Mouse (Mus musculus): Measurements from ENCODE around the gene Npffr2. TPM values are rescaled to one million over a fixed set of nuclear protein-coding genes. Genes with fewer than 3 reads are reported as not detected.
A peak's percentile ranks its signal among the peaks of the same experiment; 100 is the strongest.
"Not testable (repeated sequence)": the region's sequence is repeated elsewhere in the genome, so short reads cannot be mapped to it uniquely, and the experiment has no call there.

The Npffr2 gene
- polyA plus RNA-seq, 1 experiment from 2014 or later: 0.07 TPM

DNA sequence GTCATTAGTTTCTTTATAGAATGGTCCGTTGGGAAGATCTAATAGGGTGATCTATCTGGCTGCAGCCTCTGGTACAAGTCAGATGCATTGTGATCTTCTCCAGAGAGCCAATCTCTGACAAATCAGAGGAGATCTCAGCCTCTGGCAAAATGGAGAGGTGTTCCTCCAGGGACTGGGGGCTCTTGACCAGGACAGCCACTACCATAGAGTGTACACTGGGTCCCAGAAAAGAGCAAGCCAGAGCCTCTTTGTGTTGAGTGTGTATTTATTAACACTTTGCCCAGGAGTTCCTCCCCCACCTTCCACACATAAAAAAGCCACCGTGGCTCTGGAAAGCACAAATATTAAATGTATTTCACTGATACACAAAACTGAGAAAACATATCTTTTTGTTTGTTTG is 2.2 kb downstream of the Npffr2 start:
- TF ChIP-seq EP300 (optimal IDR thresholded peaks at IDR 0.05) (no peak), CTCF (IDR thresholded peaks at IDR 0.05; ENCODE audit: low read depth) (no peak)
- Histone ChIP-seq H3K27ac (replicated peaks) (no peak overlapping the region), H3K27me3 (ENCODE audit: control insufficient read depth, insufficient read depth, low read length) (no peaks in the 10 kb centered on the region; the same call in 1 of the 2 replicates), H3K4me3 (ENCODE audit: low read depth, low read length) (no peak overlapping the region), H3K9me3 (ENCODE audit: control insufficient read depth, low read length) (no peaks in the 10 kb centered on the region), H3K4me1 (replicated peaks; ENCODE audit: control insufficient read depth, insufficient read depth) (no peaks in the 10 kb centered on the region), H3K4me2 (replicated peaks; ENCODE audit: low read depth) (no peak overlapping the region), H3K36me3 (ENCODE audit: control insufficient read depth, insufficient read depth, low read length) (no peaks in the 10 kb centered on the region), H3K9ac (ENCODE audit: low read length) (no peak overlapping the region)
- WGBS: 61% methylated on average over 2 of the region's 2 CpGs
- ATAC-seq (ENCODE audit: low FRiP score, low TSS enrichment) (no peak), DNase-seq (ENCODE audit: low spot score) (no peak)

DNA sequence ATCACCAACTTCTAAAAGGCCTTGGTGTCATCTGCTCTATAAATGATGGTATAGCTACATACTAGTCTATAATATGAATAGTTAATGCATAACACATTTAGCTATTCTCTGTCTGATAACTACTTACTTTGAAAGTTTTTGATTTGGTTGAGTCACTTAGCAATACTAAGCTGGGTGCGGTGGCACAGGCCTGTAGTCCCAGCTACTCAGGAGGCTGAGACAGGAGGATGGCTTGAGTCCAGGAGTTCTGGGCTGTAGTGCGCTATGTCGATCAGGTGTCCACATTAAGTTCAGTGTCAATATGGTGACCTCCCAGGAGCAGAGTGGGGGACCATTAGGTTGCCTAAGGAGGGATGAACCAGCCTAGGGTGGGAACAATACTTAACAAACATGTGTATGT is 8.8 kb downstream of the Npffr2 start:
- H3K9me3 ChIP-seq (ENCODE audit: control insufficient read depth, low read length): no peaks in the 10 kb centered on the region
- H3K4me3 ChIP-seq (ENCODE audit: low read depth, low read length): no peak overlapping the region
- no peak for ATAC-seq (ENCODE audit: low FRiP score, low TSS enrichment)
- TF ChIP-seq EP300 (optimal IDR thresholded peaks at IDR 0.05): no peak
- TF ChIP-seq CTCF (IDR thresholded peaks at IDR 0.05; ENCODE audit: low read depth): no peak
- H3K9ac ChIP-seq (ENCODE audit: low read length): no peak overlapping the region
- DNase-seq (ENCODE audit: low spot score): no peak
- 93% methylated on average over 3 of the region's 3 CpGs for WGBS
- H3K4me2 ChIP-seq (replicated peaks; ENCODE audit: low read depth): no peak overlapping the region
- no peaks in the 10 kb centered on the region for H3K27me3 ChIP-seq (ENCODE audit: control insufficient read depth, insufficient read depth, low read length)
- no peaks in the 10 kb centered on the region for H3K4me1 ChIP-seq (replicated peaks; ENCODE audit: control insufficient read depth, insufficient read depth)
- no peak overlapping the region for H3K27ac ChIP-seq (replicated peaks)
- H3K36me3 ChIP-seq (ENCODE audit: control insufficient read depth, insufficient read depth, low read length): no peaks in the 10 kb centered on the region

DNA sequence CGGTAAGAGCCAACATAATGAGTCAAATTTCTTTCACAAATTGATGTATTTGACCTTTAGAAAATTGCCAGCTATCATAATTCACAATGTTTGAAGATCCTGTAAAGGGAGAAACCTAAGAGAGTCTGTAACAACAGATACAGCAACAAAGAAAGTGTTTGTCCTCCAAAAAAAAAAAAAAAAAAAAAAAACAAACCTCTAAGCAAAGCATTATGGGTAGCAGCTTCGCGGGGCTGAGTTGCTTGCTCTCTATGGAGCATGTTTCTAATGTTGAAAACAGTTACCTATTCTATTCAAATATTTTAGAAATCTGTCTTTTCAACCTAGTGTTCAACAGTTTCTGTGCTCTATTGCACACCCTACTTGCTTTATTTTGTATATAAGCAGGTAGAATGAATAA is 15.2 kb downstream of the Npffr2 start:
- H3K4me3 ChIP-seq (ENCODE audit: low read depth, low read length): no peak overlapping the region
- WGBS: 64% methylated on average over 3 of the region's 3 CpGs
- no peak overlapping the region for H3K27ac ChIP-seq (replicated peaks)
- DNase-seq (ENCODE audit: low spot score): no peak
- H3K9me3 ChIP-seq (ENCODE audit: control insufficient read depth, low read length): no peaks in the 10 kb centered on the region
- ATAC-seq (ENCODE audit: low FRiP score, low TSS enrichment): no peak
- H3K9ac ChIP-seq (ENCODE audit: low read length): no peak overlapping the region
- no peaks in the 10 kb centered on the region for H3K36me3 ChIP-seq (ENCODE audit: control insufficient read depth, insufficient read depth, low read length)
- no peaks in the 10 kb centered on the region for H3K4me1 ChIP-seq (replicated peaks; ENCODE audit: control insufficient read depth, insufficient read depth)
- H3K4me2 ChIP-seq (replicated peaks; ENCODE audit: low read depth): no peak overlapping the region
- TF ChIP-seq CTCF (IDR thresholded peaks at IDR 0.05; ENCODE audit: low read depth) (no peak), EP300 (optimal IDR thresholded peaks at IDR 0.05) (no peak)
- no peaks in the 10 kb centered on the region for H3K27me3 ChIP-seq (ENCODE audit: control insufficient read depth, insufficient read depth, low read length)

DNA sequence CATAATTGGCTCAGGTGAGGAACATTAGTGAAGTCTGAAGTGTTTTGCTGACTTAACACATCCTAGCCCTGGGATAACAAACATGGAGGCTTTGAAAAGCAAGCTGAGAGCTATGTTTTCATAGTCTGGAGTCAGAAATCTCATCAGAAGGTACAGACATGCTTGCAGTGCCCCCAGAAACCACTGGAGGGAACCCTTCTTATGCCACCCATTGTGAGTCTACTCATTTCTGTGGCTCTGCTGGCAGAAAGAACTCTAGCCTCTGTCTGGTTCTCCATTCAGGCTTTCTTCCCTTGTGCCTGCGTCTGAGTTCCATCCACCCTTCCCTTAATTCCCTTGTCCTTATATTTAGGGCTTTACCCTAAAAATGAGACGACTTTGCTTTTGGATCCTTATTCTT is 16.2 kb downstream of the Npffr2 start:
- DNase-seq (ENCODE audit: low spot score) (peak; percentile 81), ATAC-seq (ENCODE audit: low FRiP score, low TSS enrichment) (no peak)
- H3K27me3 ChIP-seq (ENCODE audit: control insufficient read depth, insufficient read depth, low read length): no peaks in the 10 kb centered on the region
- no peak overlapping the region for H3K4me2 ChIP-seq (replicated peaks; ENCODE audit: low read depth)
- no peak for TF ChIP-seq EP300 (optimal IDR thresholded peaks at IDR 0.05)
- TF ChIP-seq CTCF (IDR thresholded peaks at IDR 0.05; ENCODE audit: low read depth): peak; percentile 86
- no peaks in the 10 kb centered on the region for H3K4me1 ChIP-seq (replicated peaks; ENCODE audit: control insufficient read depth, insufficient read depth)
- H3K4me3 ChIP-seq (ENCODE audit: low read depth, low read length): no peak overlapping the region
- H3K9ac ChIP-seq (ENCODE audit: low read length): no peak overlapping the region
- no peak overlapping the region for H3K27ac ChIP-seq (replicated peaks)
- no peaks in the 10 kb centered on the region for H3K36me3 ChIP-seq (ENCODE audit: control insufficient read depth, insufficient read depth, low read length)
- H3K9me3 ChIP-seq (ENCODE audit: control insufficient read depth, low read length): no peaks in the 10 kb centered on the region
- WGBS: 36% methylated on average over 2 of the region's 2 CpGs

DNA sequence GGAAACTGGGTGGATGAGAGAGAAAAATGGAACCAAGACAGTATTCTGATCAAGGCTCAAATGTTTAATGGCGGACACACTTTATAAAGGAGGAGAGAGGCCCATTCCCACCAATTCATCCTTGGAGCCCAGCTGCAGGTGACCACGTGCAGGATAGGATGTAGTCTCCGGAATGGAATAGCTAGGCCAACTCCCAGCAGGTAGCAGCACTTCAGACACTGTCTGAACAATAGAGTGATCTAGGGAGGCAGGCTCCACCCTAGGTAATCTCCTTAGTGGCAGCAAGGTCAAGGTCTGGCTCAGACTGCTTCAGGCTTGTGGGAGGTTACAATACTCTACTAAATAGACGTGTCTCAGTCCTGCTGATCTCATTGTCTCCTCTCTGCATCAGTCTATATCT is 31.9 kb downstream of the Npffr2 start:
- H3K4me3 ChIP-seq (ENCODE audit: low read depth, low read length); H3K4me2 ChIP-seq (replicated peaks; ENCODE audit: low read depth); ATAC-seq (ENCODE audit: low FRiP score, low TSS enrichment); H3K4me1 ChIP-seq (replicated peaks; ENCODE audit: control insufficient read depth, insufficient read depth); DNase-seq (ENCODE audit: low spot score); H3K27me3 ChIP-seq (ENCODE audit: control insufficient read depth, insufficient read depth, low read length); H3K9me3 ChIP-seq (ENCODE audit: control insufficient read depth, low read length); H3K36me3 ChIP-seq (ENCODE audit: control insufficient read depth, insufficient read depth, low read length); H3K27ac ChIP-seq (replicated peaks); H3K9ac ChIP-seq (ENCODE audit: low read length): not testable (repeated sequence)
- WGBS: 47% methylated on average over 4 of the region's 4 CpGs

DNA sequence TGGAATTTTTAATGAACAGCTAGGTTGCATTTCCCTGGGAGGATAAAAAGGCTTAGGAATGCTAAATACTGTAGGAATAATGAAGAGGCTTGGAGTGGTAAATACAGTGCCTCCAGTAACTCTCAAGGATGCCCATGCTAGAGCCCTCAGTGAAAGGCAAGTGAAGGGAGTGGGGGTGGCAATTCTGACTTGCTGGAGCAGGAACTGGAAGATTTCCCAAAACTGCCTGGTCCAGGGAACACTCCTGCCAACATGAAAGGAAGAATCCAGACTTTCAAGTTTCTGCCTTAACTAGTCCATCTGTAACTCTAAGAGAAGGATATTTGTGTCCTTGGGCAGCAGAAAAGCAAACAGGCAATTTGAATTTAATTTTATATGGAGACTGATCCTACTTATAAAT is 34.2 kb downstream of the Npffr2 start:
- TF ChIP-seq EP300 (optimal IDR thresholded peaks at IDR 0.05) (no peak), CTCF (IDR thresholded peaks at IDR 0.05; ENCODE audit: low read depth) (no peak)
- no peak overlapping the region for H3K27ac ChIP-seq (replicated peaks)
- ATAC-seq (ENCODE audit: low FRiP score, low TSS enrichment) (no peak), DNase-seq (ENCODE audit: low spot score) (no peak)
- no peak overlapping the region for H3K9ac ChIP-seq (ENCODE audit: low read length)
- no peaks in the 10 kb centered on the region for H3K4me1 ChIP-seq (replicated peaks; ENCODE audit: control insufficient read depth, insufficient read depth)
- no peak overlapping the region for H3K4me3 ChIP-seq (ENCODE audit: low read depth, low read length)
- no peaks in the 10 kb centered on the region for H3K36me3 ChIP-seq (ENCODE audit: control insufficient read depth, insufficient read depth, low read length)
- no peaks in the 10 kb centered on the region for H3K27me3 ChIP-seq (ENCODE audit: control insufficient read depth, insufficient read depth, low read length)
- H3K4me2 ChIP-seq (replicated peaks; ENCODE audit: low read depth): no peak overlapping the region
- H3K9me3 ChIP-seq (ENCODE audit: control insufficient read depth, low read length): no peaks in the 10 kb centered on the region

All from stomach, postnatal 0 days (tissue).